7 mouse cellular contexts compared by ENCODE assay signal in genomic region chr11:115427482-115428331, GRCm38 (mm10). TPM values are rescaled to one million over a fixed set of nuclear protein-coding genes. Genes with fewer than 3 reads are reported as not detected.
DNase-seq lines count a peak whose midpoint lies in the region; ATAC-seq lines count a peak whose summit lies in the region.

No protein-coding gene starts in this region.

- WGBS in hindbrain, embryonic 14.5 days: 36% methylated on average over 20 of the region's 20 CpGs

- H3K4me3 ChIP-seq in hindbrain, embryonic 14.5 days (replicated peaks; ENCODE audit: low read length): 0 out of 2 replicates have a peak overlapping the region, but pooled peaks have one; percentile 2

- no peaks in the 10 kb centered on the region for H3K27me3 ChIP-seq in hindbrain, embryonic 14.5 days (ENCODE audit: control insufficient read depth, insufficient read depth, low read length)

- H3K27ac ChIP-seq in hindbrain, embryonic 14.5 days: peak overlapping the region; percentile 52

- H3K4me1 ChIP-seq in hindbrain, embryonic 14.5 days (replicated peaks; ENCODE audit: control insufficient read depth, insufficient read depth, low read length): no peaks in the 10 kb centered on the region

- peak; percentile 75 for ATAC-seq in hindbrain, embryonic 14.5 days (ENCODE audit: low FRiP score)

- peak; percentile 57 for DNase-seq in adipocyte (ENCODE audit: low spot score)
- DNase-seq in cerebellum, postnatal 14 days: peak; percentile 87 to 88
- peak; percentile 39 to 60 for DNase-seq in frontal cortex, postnatal 25 days (ENCODE audit: low spot score in 2 of 2)
- peak; percentile 86 for DNase-seq in hindbrain, embryonic 14.5 days (ENCODE audit: low spot score)
- DNase-seq in layer of hippocampus, postnatal 25 days (ENCODE audit: extremely low spot score in 1 of 2, low spot score in 1 of 2): peak; percentile 43 to 55
- DNase-seq in lung, postnatal 36 days: peak; percentile 88
- peak; percentile 74 for DNase-seq in right cerebral cortex, adult 18-20 months

- H3K9ac ChIP-seq in hindbrain, embryonic 14.5 days: peak overlapping the region; percentile 35; the same call in 1 of the 2 replicates

- H3K4me2 ChIP-seq in hindbrain, embryonic 14.5 days (replicated peaks): peak overlapping the region; percentile 26

- no peaks in the 10 kb centered on the region for H3K9me3 ChIP-seq in hindbrain, embryonic 14.5 days (ENCODE audit: control insufficient read depth, low read length)

- peaks cover 78% of the 10 kb centered on the region for H3K36me3 ChIP-seq in hindbrain, embryonic 14.5 days (replicated peaks; ENCODE audit: control insufficient read depth, insufficient read depth)

RNA-seq across cellular contexts. Expression of gene Kctd2, which starts 7.8 kb away (rescaled TPM):
- 31.3 and 32.3 TPM in 2 replicates for polyA plus RNA-seq in hindbrain, embryonic 14.5 days (2014; fragmentation: Nextera tagmentation; extraction: Ambion mirVana)
- 10 to 100 TPM; 65.4 to 74.6 TPM for total RNA-seq in layer of hippocampus, postnatal 25 days (2021)

RNA-seq across cellular contexts. Expression of gene Atp5h, which starts 7.9 kb away (rescaled TPM):
- polyA plus RNA-seq in hindbrain, embryonic 14.5 days (2014; fragmentation: Nextera tagmentation; extraction: Ambion mirVana): 897 and 1,000 TPM in 2 replicates
- total RNA-seq in layer of hippocampus, postnatal 25 days (2021): 100 to 1,000 TPM; 459 to 515 TPM

RNA-seq across cellular contexts. Expression of gene Trim80, which starts 12.6 kb away (rescaled TPM):
- not detected in 2 replicates for polyA plus RNA-seq in hindbrain, embryonic 14.5 days (2014; fragmentation: Nextera tagmentation; extraction: Ambion mirVana)
- total RNA-seq in layer of hippocampus, postnatal 25 days (2021): not detected

RNA-seq across cellular contexts. Expression of gene Mrpl58, which starts 24.2 kb away (rescaled TPM):
- polyA plus RNA-seq in hindbrain, embryonic 14.5 days (2014; fragmentation: Nextera tagmentation; extraction: Ambion mirVana): 196 and 222 TPM in 2 replicates
- total RNA-seq in layer of hippocampus, postnatal 25 days (2021): 100 to 1,000 TPM; 102 to 103 TPM

RNA-seq across cellular contexts. Expression of gene Slc16a5, which starts 34.6 kb away (rescaled TPM):
- 0.18 TPM in 1 of 2 replicates, not detected in the other for polyA plus RNA-seq in hindbrain, embryonic 14.5 days (2014; fragmentation: Nextera tagmentation; extraction: Ambion mirVana)
- not detected for total RNA-seq in layer of hippocampus, postnatal 25 days (2021)

Comparison
In these comparisons a context has a peak if more than half of its experiments do, and no peak if none do; other contexts are left out.
1. Peak in every context shown above with its lines: DNase-seq, ATAC-seq, H3K4me3 ChIP-seq and H3K27ac ChIP-seq.